Mouse (Mus musculus) limb, embryonic 10.5 days (tissue): ENCODE results near the gene Rpl28. TPM values are rescaled to one million over a fixed set of nuclear protein-coding genes. Genes with fewer than 3 reads are reported as not detected.
"Not testable (repeated sequence)": the region's sequence is repeated elsewhere in the genome, so short reads cannot be mapped to it uniquely, and the experiment has no call there.

Source experiments
- DNase-seq: peaks from one replicate; pipeline ENCODE4 v3.0.0-alpha.2; 2017; ENCODE audit warnings: low spot score
- H3K27ac ChIP-seq: fragments of 300-500 bp; sonication (generic); 2 replicates; pipeline ENCODE4 v1.5.1; 2016; ENCODE audit warnings: mild to moderate bottlenecking
- H3K27me3 ChIP-seq: fragments of 300-500 bp; sonication (generic); 2 replicates; pipeline ENCODE4 v1.6.1; 2016; ENCODE audit warnings: low read depth, mild to moderate bottlenecking; ENCODE audit not compliant: poor library complexity, severe bottlenecking
- H3K36me3 ChIP-seq: fragments of 300-500 bp; sonication (generic); 2 replicates; pipeline ENCODE4 v1.6.1; 2016; ENCODE audit warnings: mild to moderate bottlenecking, moderate library complexity
- H3K4me1 ChIP-seq: fragments of 300-500 bp; sonication (generic); 2 replicates; pipeline ENCODE4 v1.6.1; 2016
- H3K4me3 ChIP-seq: fragments of 300-500 bp; sonication (generic); 2 replicates; pipeline ENCODE4 v1.5.1; 2016; ENCODE audit warnings: mild to moderate bottlenecking, moderate library complexity
- H3K9me3 ChIP-seq: fragments of 300-500 bp; sonication (generic); replicated peaks from 2 replicates; pipeline ENCODE4 v1.6.1; 2016; ENCODE audit warnings: mild to moderate bottlenecking
- WGBS: fragments of 180-500 bp; shearing (Covaris S2); methylation state at CpG from one replicate; pipeline ENCODE4 v1.1.7; 2016; 5-methylcytosine and 5-hydroxymethylcytosine counted together
- polyA plus RNA-seq: library from polyadenylated mRNA; unstranded; fragments of >200 nt; fragmentation: Nextera tagmentation; extraction: Ambion mirVana; gene quantifications from 2 replicates; pipeline ENCODE4 v1.2.1, GENCODE M21; 2016

Rpl28 gene
- polyA plus RNA-seq, 1 experiment from 2014 or later, result 396 TPM

- Histone ChIP-seq H3K27ac (no peak within 1 kb of the TSS), H3K27me3 (peaks cover 22% of the 10 kb centered on the region), H3K9me3 (no peaks in the 10 kb centered on the region), H3K4me3 (no peak within 1 kb of the TSS), H3K36me3 (no peaks in the 10 kb centered on the region), H3K4me1 (no peaks in the 10 kb centered on the region)
- no peak for DNase-seq
- 68% methylated on average over 5 of the region's 5 CpGs for WGBS
These were observed 21.5 kb upstream of the Rpl28 start, which contains the start of gene Fam71e2 for GRCm38 (mm10) chr7:4771202-4771601. Fam71e2 (minus strand) TSS chr7:4771302.

- peaks cover 69% of the 10 kb centered on the region for H3K27me3 ChIP-seq
- no peaks in the 10 kb centered on the region for H3K9me3 ChIP-seq
- no peak overlapping the region for H3K4me3 ChIP-seq
- peaks cover 27% of the 10 kb centered on the region for H3K4me1 ChIP-seq
- DNase-seq, result no peak
- no peak overlapping the region for H3K27ac ChIP-seq
- 48% methylated on average over 10 of the region's 10 CpGs for WGBS
- H3K36me3 ChIP-seq, result no peaks in the 10 kb centered on the region
These were observed 16.5 kb upstream of the Rpl28 start for GRCm38 (mm10) chr7:4776131-4776530.

- WGBS, result 1% methylated on average over 54 of the region's 56 CpGs
- peak; percentile 89 for DNase-seq
- peaks cover 71% of the 10 kb centered on the region for H3K27me3 ChIP-seq
- peak overlapping the region; percentile 43 for H3K4me3 ChIP-seq
- peak overlapping the region; percentile 25; the same call in 1 of the 2 replicates for H3K27ac ChIP-seq
- H3K4me1 ChIP-seq, result peaks cover 34% of the 10 kb centered on the region
- no peaks in the 10 kb centered on the region for H3K9me3 ChIP-seq
- no peaks in the 10 kb centered on the region for H3K36me3 ChIP-seq
These were observed 15.5 kb upstream of the Rpl28 start for GRCm38 (mm10) chr7:4776861-4777830.

DNA sequence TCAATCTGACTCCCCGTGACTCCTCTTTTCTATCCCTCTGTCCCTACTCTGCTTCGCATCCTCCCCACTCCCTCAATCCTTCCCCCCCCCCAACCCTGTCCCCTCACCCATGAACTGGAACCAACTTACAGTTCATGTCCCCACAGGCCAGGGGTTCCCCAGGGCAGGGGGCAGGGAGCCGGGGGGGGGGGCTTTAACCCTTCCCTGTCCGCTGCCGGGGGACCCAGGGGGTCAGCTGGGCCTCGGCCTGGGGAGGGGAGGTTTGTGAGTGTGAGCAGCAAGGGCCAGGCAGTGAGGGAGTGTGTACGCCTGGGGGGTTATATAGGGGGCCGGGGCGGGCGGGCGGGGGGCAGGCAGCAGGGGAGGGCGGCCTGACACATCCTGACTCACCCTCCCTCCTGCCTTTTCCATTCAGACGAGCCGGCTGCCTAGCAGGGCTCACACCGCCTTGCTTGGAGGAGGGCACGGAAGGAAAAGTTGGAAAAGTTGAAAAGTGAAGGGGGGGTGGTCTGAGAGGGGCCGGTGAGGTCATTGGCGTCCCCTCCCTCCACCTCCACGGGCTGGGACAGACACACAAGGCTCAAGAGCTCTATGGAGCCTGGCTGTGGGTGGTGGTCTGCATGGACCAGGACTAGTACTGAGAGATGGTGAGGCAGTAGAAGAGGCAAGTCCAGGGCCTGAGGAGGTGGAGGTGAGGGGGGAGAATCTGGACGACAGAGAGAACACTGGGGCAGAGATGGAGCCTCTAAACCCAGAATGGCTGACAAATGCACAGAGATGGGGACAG, 14.6 kb upstream of the Rpl28 start:
- 3% methylated on average over 20 of the region's 20 CpGs for WGBS
- peaks cover 34% of the 10 kb centered on the region for H3K4me1 ChIP-seq
- H3K27me3 ChIP-seq, result peaks cover 75% of the 10 kb centered on the region
- 0 out of 2 replicates have a peak overlapping the region, but pooled peaks have one; percentile 25 for H3K27ac ChIP-seq
- no peaks in the 10 kb centered on the region for H3K9me3 ChIP-seq
- H3K36me3 ChIP-seq, result no peaks in the 10 kb centered on the region
- peak overlapping the region; percentile 43 for H3K4me3 ChIP-seq
- no peak for DNase-seq

GRCm38 (mm10) chr7:4779921-4780320, 12.8 kb upstream of the Rpl28 start:
- H3K27ac ChIP-seq, result peak overlapping the region; percentile 14; the same call in 1 of the 2 replicates
- no peaks in the 10 kb centered on the region for H3K36me3 ChIP-seq
- WGBS, result 38% methylated on average over 5 of the region's 5 CpGs
- H3K4me1 ChIP-seq, result peaks cover 34% of the 10 kb centered on the region
- no peak overlapping the region for H3K4me3 ChIP-seq
- H3K9me3 ChIP-seq, result no peaks in the 10 kb centered on the region
- peaks cover 71% of the 10 kb centered on the region for H3K27me3 ChIP-seq
- no peak for DNase-seq

DNA sequence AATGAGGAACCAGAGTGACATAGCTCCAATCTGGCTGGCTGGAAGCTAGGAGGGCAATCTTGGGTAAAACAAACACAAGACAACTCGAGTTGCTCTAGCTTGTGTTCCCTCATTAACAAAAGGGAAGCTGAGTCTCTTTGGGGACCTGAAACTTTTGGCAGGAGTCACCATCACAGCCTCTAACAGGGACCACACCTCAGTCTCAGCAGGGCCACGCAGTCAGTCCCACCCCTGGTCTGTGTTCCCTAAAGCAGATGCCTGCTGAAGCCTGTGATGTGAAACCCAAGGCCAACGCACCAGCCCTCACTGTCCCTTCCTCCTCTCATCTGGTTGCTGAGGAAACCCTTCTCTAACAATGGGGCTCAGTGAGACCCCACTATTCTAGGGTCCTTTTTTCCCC, 10.5 kb upstream of the Rpl28 start:
- Histone ChIP-seq H3K4me1 (peaks cover 28% of the 10 kb centered on the region), H3K27me3 (peaks cover 49% of the 10 kb centered on the region), H3K27ac (no peak overlapping the region), H3K9me3 (no peaks in the 10 kb centered on the region), H3K4me3 (no peak overlapping the region), H3K36me3 (no peaks in the 10 kb centered on the region)
- WGBS, result 44% methylated on average over 3 of the region's 3 CpGs
- no peak for DNase-seq

DNA sequence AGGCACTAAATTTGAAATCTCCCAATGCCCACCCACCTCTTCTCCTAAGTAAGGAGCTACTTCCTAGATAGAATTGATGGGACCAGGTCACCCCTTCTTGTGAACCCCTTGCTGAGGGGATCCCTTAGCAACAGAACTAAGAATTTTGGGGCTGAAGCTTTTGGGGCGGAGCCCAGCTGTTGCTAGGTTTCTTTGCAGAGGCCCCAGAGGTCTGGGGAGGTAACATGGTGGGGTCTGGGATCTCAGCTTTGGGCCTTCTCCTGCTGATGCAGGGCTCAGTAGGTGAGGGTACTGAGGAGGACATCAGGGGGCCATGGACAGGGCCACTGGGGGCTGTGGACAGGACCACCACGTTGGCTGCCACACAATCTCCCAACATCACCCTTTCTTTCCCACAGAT, 9.9 kb upstream of the Rpl28 start, which contains the start of the genes Il11 and Tmem190:
Gene Il11 (minus strand): TSS at position 101 of the 400 bp plus-strand sequence.
Gene Tmem190 (plus strand): TSS at position 179 of the 400 bp plus-strand sequence.
- no peak for DNase-seq
- WGBS, result 66% methylated on average over 2 of the region's 2 CpGs
- Histone ChIP-seq H3K27me3 (peaks cover 45% of the 10 kb centered on the region), H3K4me1 (peaks cover 21% of the 10 kb centered on the region), H3K27ac (peak within 1 kb of the TSS; percentile 53), H3K9me3 (no peaks in the 10 kb centered on the region), H3K36me3 (no peaks in the 10 kb centered on the region), H3K4me3 (peak within 1 kb of the TSS; percentile 21; the same call in 1 of the 2 replicates)

DNA sequence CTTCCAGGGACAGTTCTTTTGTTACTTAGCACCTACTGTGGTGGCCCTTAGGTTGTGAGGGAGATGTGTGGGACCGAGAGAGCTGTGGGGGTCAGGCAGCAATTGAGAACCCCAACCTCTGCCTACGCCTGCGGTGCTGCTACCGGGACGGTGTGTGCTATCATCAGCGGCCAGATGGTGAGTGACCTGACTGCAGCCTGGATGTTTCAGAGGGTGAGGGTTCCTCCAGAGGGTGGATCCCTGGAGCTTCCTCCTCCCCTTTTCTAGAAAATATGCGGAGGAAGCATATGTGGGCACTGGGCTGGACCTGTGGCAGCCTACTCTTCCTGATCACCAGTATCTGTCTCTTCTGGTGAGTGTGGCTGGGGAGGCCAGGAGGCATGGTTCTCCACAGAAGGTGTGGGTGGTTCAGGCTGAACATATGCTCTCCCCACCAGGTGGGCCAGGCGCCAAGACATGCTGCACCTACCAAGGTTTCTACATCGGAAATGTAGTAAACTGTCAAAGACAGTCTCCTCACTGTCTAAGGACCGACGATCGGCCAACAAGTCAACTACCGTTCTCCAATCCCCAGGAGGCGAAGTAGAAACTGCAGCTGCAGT, 8.9 kb upstream of the Rpl28 start:
- Histone ChIP-seq H3K27me3 (peaks cover 45% of the 10 kb centered on the region), H3K4me3 (no peak overlapping the region), H3K27ac (no peak overlapping the region), H3K9me3 (no peaks in the 10 kb centered on the region), H3K4me1 (peaks cover 20% of the 10 kb centered on the region), H3K36me3 (no peaks in the 10 kb centered on the region)
- DNase-seq, result no peak
- 83% methylated on average over 14 of the region's 14 CpGs for WGBS

GRCm38 (mm10) chr7:4788499-4789435, 3.9 kb upstream of the Rpl28 start:
- 3% methylated on average over 64 of the region's 64 CpGs for WGBS

GRCm38 (mm10) chr7:4789436-4789935, 3.2 kb upstream of the Rpl28 start, which contains the start of gene Tmem238:
Tmem238 (minus strand) TSS chr7:4789656.
- Histone ChIP-seq H3K36me3 (peaks cover 11% of the 10 kb centered on the region), H3K4me1 (peaks cover 22% of the 10 kb centered on the region), H3K9me3 (no peaks in the 10 kb centered on the region), H3K4me3 (peak within 1 kb of the TSS; percentile 71), H3K27ac (peak within 1 kb of the TSS; percentile 89), H3K27me3 (peaks cover 32% of the 10 kb centered on the region)
- no peak for DNase-seq
- WGBS, result 9% methylated on average over 40 of the region's 40 CpGs

More at GRCm38 (mm10) chr7:4788499-4789435, 3.9 kb upstream of the Rpl28 start:
- Histone ChIP-seq H3K27ac (peak overlapping the region; percentile 89), H3K9me3 (no peaks in the 10 kb centered on the region), H3K4me1 (peaks cover 15% of the 10 kb centered on the region), H3K27me3 (peaks cover 32% of the 10 kb centered on the region), H3K36me3 (peaks cover 4% of the 10 kb centered on the region), H3K4me3 (peak overlapping the region; percentile 71)
- DNase-seq, result peak; percentile 82

- peaks cover 23% of the 10 kb centered on the region for H3K4me1 ChIP-seq
- not testable (repeated sequence) for H3K9me3 ChIP-seq, DNase-seq
- WGBS, result 1% methylated on average over 31 of the region's 31 CpGs
- peaks cover 49% of the 10 kb centered on the region for H3K36me3 ChIP-seq
- peak overlapping the region; percentile 96 for H3K27ac ChIP-seq
- H3K4me3 ChIP-seq, result peak overlapping the region; percentile 92
- H3K27me3 ChIP-seq, result peaks cover 25% of the 10 kb centered on the region
These were observed 574 bp downstream of the Rpl28 start for GRCm38 (mm10) chr7:4793248-4793647.
